Mouse (Mus musculus) lung, postnatal 0 days (tissue): ENCODE measurements around the gene Them7.

Source experiments
- CTCF ChIP-seq: IDR thresholded peaks from 2 replicates; pipeline ENCODE4 v1.5.1; 2016; ENCODE audit warnings: antibody characterized with exemption, mild to moderate bottlenecking
- EP300 ChIP-seq: IDR thresholded peaks from 2 replicates; pipeline ENCODE4 v1.6.1; 2016; ENCODE audit warnings: antibody characterized with exemption, mild to moderate bottlenecking, control low read depth

DNA sequence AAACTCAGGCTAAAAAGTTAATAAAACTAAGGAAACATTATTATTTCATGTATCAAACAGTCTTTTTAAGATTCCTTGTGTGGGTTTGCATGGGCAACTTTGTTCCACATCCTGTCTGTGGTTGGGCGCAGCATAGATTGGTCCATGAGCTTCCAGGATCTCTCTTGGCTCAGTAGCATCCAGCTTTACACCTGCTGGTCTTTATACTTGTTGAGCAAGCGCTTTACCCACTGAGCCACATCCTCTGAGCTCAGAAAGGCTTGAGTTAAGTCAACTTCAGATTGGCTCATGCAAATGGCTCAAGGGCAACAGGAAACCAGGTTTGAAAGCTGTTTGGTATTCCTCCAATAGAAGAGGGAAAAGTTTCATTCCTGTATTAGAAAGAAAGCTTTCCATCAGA lies 178.1 kb downstream of the Them7 start:
- no peak for TF ChIP-seq CTCF
- TF ChIP-seq EP300 = no peak
